Mouse (Mus musculus) lung, adult 2 months (tissue): ENCODE measurements around the gene Toe1.

Experiments used
- CTCF ChIP-seq: fragments of 200-500 bp; IDR thresholded peaks from 2 replicates; pipeline ENCODE4 v1.5.1; 2011; ENCODE audit warnings: mild to moderate bottlenecking, low read length, control low read depth; ENCODE audit not compliant: insufficient read depth
- POLR2A ChIP-seq: fragments of 200-500 bp; IDR thresholded peaks from 2 replicates; pipeline ENCODE4 v1.6.1; 2011; ENCODE audit warnings: low read depth, mild to moderate bottlenecking, control low read depth, low read length, borderline replicate concordance; ENCODE audit errors: extremely low read depth

GRCm38 (mm10) chr4:116782171-116782570 lies 25.3 kb downstream of the Toe1 start:
- no peak for TF ChIP-seq POLR2A
- TF ChIP-seq CTCF: no peak
